Comparison of ENCODE assay signal across 16 mouse cellular contexts in the genomic region with DNA sequence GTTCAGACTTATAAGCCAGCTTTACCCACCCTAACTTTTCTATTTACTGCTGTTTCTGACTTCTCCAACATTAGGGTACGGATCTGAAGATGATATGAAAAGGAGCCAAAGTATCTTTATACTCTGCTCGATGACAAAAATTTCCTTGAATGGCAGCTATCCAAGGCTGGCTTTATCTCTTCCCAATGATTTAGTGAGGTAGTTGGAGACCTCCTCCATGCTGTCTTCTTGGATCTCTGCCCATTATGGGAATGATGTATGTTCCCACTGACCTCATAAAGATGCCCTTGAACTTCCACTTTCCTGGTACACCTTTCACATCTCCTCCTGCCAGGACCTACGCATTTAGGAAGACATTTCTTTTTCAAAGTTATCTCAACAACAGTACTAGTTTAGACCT.
"Had no signal": no experiment of that assay in that cellular context is flagged by ENCODE, and none has a peak within 500 bp of the region (broad histone marks: within the 10 kb centered on the region; RNA-seq: fewer than 3 reads in every experiment).

No protein-coding gene starts in this region.

- DNase-seq: gastrocnemius, adult 2 months; gastrocnemius, postnatal 10 days; gastrocnemius, postnatal 25 days; heart, adult 2 months; heart, postnatal 4 days; kidney, adult 18-20 months; kidney, adult 8-10 months; kidney, postnatal 10 days; kidney, postnatal 25 days; kidney, postnatal 4 days; liver; liver, embryonic 13.5 days had no signal

- ATAC-seq: hindbrain, embryonic 16.5 days; inflammation-experienced regulatory T-cells, adult 6 months; intestine, embryonic 15.5 days; intestine, postnatal 0 days had no signal
